Mouse (Mus musculus) brown adipose tissue, adult 24 weeks (tissue): Measurements from ENCODE around the gene Meox1. TPM values are rescaled to one million over a fixed set of nuclear protein-coding genes. Genes with fewer than 3 reads are reported as not detected.
A peak's percentile ranks its signal among the peaks of the same experiment; 100 is the strongest.

Experiments used
- H3K27ac ChIP-seq: fragments of 200-500 bp; replicated peaks from 2 replicates; pipeline ENCODE4 v1.5.1; 2012; ENCODE audit warnings: low read depth, mild to moderate bottlenecking, low read length
- H3K4me1 ChIP-seq: fragments of 200-500 bp; 2 replicates; pipeline ENCODE4 v1.6.1; 2012; ENCODE audit warnings: low read length, mixed read lengths; ENCODE audit not compliant: control insufficient read depth, insufficient read depth, insufficient read length
- H3K4me3 ChIP-seq: fragments of 200-500 bp; 2 replicates; pipeline ENCODE4 v1.5.1; 2012; ENCODE audit warnings: low read depth, mild to moderate bottlenecking, low read length, moderate library complexity; ENCODE audit not compliant: insufficient read depth
- polyA plus RNA-seq: library from polyadenylated mRNA; stranded (reverse); fragments of >200 nt; gene quantifications from 2 replicates; pipeline ENCODE4 v1.2.4, GENCODE M21; 2012; ENCODE audit not compliant: missing spikeins, insufficient read depth, insufficient read length

Gene Meox1
- polyA plus RNA-seq, 1 experiment, result 3.8 TPM

DNA sequence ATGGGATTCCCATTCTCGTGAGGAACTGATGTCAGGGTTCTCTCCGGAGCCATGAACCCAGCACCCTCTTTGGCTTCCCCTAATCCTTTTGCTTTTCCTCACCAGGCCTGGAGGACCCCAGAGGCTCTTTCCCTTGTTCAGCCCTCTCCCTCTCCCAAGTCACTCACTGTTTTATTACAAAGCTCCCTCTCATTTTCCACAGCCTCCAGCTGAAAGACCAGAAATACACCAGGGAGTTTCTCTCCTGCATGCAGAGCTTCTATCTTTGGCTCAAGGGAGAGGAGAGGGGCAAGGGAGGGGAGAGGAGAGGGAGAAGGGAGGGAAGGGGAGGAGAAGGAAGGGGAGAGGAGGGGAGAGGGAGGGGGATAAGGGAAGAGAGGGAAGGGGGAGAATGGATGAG, 10.3 kb downstream of the Meox1 start:
- Histone ChIP-seq H3K4me1 (peaks cover 22% of the 10 kb centered on the region), H3K27ac (no peak overlapping the region), H3K4me3 (no peak overlapping the region)

DNA sequence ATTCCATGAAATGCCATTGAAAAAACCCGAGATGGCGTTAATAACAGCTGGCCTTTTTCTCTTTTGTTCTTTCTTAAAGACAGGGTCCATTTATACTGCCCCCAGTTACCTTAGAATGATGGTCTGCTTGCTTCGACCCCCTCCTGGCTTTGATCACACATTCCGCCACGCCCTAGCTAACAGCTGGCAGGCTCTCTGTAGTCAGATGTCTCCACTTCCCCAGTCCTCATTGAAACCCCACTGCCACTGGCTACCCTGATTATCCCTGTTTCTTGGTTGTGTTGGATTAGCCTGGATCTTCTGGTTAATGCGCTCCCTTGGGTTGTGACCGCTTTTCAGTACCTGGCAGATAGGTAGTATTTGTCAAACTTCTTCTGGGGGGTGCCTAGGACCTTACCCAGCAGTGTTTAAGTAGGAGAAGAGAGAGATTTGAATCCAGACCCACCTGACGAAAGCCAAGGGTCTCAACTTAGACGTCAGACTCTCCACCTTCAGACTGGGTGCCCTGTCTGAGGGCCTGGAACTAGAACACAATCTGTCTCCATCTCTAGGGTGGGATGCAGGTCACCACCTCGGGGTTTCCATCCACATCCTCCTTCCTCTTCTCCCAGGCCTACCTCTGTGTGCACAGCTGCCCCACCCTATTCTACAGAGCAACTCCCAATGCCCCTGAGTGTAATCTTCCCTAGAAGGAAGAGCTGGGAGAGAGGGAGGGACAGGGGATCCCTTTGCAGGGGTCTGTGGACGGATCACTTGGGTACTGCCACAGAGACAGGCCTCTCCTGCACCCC, 11.5 kb downstream of the Meox1 start:
- peak overlapping the region; percentile 85 for H3K27ac ChIP-seq
- no peak overlapping the region for H3K4me3 ChIP-seq
- peaks cover 22% of the 10 kb centered on the region for H3K4me1 ChIP-seq

DNA sequence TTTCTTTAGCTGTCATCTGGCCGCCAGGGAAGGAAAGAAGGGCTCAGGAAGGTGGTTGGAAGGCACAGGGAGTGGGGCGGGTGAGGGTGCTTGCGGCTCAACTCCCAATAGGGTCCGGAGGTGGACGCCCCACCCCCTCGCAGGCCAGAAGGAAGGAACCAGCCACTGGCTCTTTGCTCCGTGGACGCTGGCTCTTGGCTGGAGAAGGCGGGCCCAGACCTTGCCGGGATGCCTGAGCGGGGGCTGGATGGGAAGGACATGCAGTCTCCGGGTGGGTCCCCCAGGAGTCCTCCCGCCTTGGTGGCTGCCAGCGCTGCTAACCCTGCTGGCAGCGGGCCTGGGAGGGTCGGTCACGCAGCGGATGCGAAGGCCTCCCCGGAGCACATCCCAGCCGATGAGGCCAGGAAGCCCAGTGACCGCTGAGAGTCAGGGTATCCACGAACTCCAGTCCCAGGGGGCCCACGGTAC, 12.5 kb downstream of the Meox1 start:
- Histone ChIP-seq H3K4me3 (peak overlapping the region; percentile 26), H3K4me1 (peaks cover 22% of the 10 kb centered on the region), H3K27ac (peak overlapping the region; percentile 89)

DNA sequence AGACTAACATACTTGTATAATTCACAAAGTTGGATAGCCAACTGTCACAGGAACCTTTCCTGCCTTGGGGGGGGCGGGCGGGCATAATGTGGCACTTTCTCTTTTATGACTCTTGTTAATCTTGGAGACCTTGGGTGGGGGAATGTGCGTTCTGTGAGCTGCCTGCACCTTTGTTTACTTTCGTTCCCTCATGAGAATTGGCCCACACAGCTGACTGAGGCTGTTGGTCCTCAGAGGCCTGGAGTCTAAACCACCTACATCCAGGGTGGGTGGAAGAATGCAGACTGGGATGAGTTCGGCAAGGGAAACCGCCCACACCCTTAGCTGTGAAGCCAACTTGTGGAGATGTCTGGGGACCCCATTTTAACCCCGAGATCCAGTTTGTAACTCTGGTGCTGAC, 13.0 kb downstream of the Meox1 start:
- Histone ChIP-seq H3K4me3 (peak overlapping the region; percentile 26), H3K27ac (peak overlapping the region; percentile 89), H3K4me1 (peaks cover 17% of the 10 kb centered on the region)

DNA sequence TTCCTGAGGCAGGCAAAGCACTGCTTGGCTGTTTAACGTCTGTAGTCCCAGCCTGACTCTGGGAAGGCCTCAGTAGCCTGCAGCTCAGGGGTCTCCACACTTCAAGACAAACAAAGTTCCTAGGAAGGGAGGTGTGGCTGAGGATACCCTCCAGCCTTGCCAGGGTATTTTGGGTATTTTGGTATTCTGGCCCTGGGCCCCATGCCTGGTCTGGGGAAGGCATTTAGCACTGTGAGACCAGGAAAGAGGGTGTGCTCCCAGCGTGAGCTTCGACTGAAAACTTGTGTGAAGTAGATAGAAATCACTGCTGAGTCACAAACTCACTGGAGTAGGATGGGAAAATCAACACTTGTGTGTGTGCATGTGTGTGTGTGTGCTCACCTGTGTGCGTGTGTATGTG, 14.5 kb downstream of the Meox1 start:
- Histone ChIP-seq H3K4me1 (peaks cover 13% of the 10 kb centered on the region), H3K27ac (no peak overlapping the region), H3K4me3 (no peak overlapping the region)

DNA sequence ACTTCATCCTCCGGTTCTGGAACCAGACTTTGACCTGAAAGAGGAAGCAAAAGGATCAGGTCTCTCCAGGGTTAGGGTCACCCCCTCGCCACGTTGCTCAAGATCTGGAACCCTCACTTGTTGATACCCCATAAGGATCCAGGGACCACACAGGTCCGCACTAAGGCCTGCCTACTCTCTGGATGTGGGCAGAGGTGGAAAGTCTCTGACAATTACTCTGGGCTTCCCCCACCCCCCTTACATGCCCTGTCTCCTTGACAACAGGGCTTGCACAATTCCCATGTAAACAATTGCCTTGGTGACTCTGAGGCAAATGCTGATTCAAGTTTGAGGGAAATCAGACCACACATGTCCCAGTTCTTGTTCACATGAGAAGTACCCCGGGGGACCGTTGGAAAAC, 15.5 kb downstream of the Meox1 start:
- Histone ChIP-seq H3K4me3 (no peak overlapping the region), H3K27ac (no peak overlapping the region), H3K4me1 (peaks cover 19% of the 10 kb centered on the region)

DNA sequence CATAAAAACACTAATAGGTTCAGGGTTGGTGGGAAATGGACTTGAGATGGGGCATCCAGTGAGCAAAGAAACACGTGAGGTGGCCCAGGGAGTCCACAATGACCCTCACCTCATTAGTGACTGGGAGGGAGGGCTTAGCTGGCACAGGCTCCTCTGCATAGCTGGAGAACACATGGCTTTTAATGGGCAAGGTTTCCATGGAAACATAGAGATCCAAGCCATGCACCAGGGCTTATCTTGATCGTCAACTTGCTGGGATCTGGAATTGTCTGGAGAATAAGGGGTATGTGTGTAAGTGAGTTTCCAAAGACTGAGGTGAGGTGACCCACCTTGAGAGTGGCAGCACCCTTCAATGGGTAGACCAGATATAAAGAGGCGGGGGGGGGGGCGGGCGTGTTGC, 19.2 kb downstream of the Meox1 start:
- no peak overlapping the region for H3K4me3 ChIP-seq
- peaks cover 14% of the 10 kb centered on the region for H3K4me1 ChIP-seq
- no peak overlapping the region for H3K27ac ChIP-seq

DNA sequence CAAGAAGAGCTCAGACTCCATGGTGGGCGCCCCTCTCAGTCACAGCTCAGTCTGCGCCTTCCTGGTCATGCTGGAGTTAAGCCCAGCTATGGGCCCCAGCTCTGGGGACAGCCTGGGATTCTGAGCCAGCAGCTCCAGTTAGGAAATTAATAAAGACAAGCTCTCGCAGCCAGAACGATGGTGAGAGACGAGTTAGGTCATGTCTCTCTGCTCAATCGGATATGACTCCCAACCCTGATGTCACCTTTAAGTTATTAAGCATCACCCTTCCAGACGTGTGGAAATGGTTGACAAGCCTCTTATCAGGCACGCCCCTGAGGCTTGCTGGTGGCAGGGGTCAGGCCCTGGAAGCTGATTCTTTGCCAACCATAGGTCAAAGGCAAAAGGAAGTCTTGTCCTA, 20.3 kb downstream of the Meox1 start:
- Histone ChIP-seq H3K4me1 (peaks cover 14% of the 10 kb centered on the region), H3K4me3 (no peak overlapping the region), H3K27ac (no peak overlapping the region)

DNA sequence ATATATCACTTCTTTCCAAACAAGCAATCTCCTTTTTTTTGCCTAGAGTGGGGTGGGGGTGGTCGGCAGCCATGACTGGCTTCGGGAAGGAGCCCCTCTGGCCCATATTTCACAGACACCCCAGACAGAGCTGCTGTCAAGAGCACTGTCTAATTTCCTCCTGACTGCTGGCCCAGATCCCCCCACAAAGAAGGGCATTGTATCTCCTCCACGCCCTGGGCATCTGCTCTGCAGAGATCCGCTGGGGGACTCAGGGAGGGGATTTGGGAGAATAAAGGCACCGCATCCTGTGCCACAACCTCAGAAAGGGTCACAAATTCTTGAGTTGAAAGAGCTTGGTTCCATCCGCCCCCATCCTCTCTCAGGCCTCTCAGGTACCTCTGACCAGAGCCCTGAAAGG, 22.7 kb downstream of the Meox1 start:
- H3K4me1 ChIP-seq, result peaks cover 14% of the 10 kb centered on the region
- no peak overlapping the region for H3K27ac ChIP-seq

DNA sequence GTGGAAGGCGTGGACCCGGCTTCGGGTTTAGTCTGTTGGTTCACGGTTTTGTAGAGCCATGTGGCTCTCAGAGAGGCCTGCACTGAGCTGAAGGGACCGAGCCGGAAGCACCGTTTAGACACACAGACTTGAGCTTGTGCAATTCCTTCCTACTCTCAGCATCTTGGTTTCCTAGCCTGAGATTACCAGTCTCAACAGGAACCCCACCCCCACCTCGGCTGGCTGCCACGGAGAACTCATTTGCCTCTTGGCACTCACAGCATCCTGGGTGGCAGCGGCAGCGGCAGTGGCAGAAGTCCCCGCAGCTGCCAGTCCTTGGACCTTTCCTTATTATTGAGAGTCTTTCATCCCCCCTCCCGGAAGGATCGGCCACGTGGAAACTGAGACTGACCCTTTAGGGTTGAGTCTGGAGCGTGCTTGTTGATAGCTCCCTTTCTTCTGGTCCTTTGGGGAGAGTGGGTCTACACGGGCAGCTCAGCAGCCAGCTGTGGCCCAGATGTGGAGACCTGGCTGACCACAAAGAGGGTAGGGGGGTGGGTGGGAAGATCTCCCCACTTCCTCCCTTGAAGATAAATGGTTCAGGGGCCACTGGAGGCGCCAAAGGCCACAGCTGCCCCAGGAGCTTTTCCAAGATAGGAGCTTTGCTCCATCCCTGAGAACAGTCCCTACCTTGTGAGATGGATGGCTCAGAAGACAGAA, 24.0 kb downstream of the Meox1 start:
- H3K27ac ChIP-seq, result no peak overlapping the region
- peaks cover 14% of the 10 kb centered on the region for H3K4me1 ChIP-seq
- H3K4me3 ChIP-seq, result no peak overlapping the region

More for the DNA sequence above, 22.7 kb downstream of the Meox1 start:
- no peak overlapping the region for H3K4me3 ChIP-seq

DNA sequence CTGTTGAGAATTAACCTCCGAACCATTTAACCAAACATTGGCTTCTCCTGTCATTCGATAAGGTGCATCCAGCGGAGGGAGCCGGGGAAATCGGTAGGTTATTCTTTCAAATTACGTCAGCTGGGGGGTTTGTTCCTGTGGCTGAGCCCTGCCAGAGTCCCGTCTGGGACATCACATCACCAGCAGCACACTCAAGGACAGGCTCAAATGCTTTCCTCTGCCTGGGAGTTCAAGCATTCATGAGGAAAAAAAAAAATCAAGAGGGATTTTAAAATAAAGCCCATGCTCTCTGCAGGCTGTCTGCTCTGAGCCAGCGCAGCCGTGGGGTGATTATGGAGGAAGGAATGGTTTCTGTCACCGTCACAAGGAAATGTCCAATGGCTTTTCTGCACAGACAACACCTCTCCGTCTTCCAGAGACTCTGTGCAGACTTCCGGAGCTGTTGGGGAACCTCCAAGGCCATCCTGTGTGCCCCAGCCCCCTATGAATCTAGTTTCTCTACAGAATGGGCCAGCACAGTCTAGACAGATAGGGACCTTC, 26.6 kb downstream of the Meox1 start:
- Histone ChIP-seq H3K4me1 (peaks cover 6% of the 10 kb centered on the region), H3K4me3 (no peak overlapping the region), H3K27ac (no peak overlapping the region)

DNA sequence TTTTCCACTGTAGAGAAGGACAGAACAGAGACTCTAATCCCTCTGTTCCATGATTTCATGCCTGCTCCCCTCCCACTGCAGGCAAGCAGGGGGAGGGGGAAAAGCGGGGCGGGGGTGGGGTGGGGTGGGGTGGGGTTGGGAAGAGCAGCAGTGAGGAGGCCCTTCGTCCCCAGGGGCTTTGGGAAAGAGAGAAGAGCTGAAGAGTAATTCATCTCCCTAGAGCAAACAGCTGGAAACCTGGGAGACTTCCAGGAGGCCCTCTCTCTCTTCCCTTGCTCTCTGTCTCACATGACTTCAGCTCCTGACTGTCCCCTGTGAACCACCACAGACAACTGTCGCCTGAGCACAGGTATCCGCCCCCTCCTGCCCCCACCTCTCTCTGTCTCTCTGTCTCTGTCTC, 35.4 kb downstream of the Meox1 start:
- no peak overlapping the region for H3K27ac ChIP-seq
- no peak overlapping the region for H3K4me3 ChIP-seq
- peaks cover 2% of the 10 kb centered on the region; the same call in 1 of the 2 replicates for H3K4me1 ChIP-seq

DNA sequence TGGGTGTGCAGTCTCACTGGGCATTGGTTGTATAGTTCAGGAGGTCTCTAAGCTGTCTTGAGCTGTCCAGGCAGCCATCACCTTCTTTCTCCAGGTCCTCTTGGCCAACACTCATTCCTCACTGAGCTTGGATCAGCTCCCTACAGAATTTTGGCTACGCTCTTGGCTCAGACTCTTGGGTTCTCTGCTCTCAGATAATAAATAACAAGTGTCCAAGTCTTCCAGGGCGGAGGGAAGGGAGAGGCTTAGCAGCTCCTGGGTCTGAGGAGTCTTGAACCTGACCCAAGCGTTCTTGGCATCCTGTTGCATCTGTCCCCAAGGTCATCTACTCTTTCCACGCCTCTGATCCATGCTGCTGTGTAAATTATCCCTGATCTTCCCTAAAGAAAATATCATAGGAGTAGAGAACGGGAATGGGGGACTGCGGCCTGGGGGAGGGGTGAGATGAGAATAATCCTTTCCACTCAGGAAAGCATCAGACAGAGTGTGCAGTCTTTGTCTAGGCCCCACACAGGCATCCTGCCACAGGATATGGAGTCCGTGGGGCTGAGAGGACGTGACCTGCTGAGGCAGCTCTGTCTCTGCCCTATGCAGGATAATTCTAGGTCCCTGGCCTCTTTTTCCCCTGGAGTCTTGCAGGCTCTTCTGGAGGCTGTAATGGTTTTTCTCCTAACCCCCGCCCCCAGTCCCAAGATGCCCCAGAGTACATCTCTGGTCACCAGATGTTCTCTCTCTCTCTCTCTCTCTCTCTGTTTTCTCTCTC, 38.0 kb downstream of the Meox1 start:
- H3K4me1 ChIP-seq, result peaks cover 4% of the 10 kb centered on the region
- H3K27ac ChIP-seq, result peak overlapping the region; percentile 17; the same call in 1 of the 2 replicates
- no peak overlapping the region for H3K4me3 ChIP-seq

DNA sequence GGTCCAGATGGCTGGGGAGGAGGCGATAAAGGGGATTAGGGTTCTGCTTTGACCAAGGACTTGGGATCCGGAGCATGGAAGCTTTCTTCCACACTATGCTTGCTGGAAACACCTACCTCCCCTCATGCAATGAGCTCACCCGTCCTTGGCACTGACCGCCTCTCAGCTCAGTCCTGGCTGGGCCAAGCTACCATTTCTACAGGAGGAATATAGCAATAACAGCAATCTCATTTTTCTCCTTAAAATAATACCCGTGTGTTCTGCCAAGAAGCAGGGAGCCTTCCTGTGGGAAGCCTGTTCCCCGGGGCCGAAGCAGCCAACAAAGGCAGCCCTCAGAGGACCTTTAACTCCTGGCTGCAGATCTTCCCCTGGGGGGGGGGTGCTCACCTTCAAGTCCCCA, 43.1 kb downstream of the Meox1 start:
- Histone ChIP-seq H3K4me1 (peaks cover 20% of the 10 kb centered on the region), H3K4me3 (no peak overlapping the region), H3K27ac (peak overlapping the region; percentile 35; the same call in 1 of the 2 replicates)

DNA sequence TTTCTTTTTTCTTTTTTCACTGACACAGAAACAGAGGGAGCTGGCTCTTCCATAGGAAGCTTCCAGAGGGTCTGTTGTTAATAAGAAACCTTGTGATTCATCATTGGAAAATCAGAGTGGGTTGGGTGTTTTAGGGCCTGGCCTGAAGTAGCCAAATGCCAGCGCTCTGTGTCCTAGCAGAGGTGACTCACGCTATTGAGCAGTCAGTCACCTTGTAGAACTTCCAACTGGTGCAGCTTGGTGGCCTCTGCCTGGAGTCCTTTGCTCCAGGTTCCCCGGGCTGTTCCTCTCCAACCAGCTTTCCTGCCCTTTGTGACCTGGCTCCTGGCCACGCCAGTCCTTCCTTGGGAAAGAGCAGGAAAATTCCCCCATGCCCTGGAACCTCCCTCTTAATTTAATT, 44.9 kb downstream of the Meox1 start:
- H3K27ac ChIP-seq, result 0 out of 2 replicates have a peak overlapping the region, but pooled peaks have one; percentile 1
- H3K4me1 ChIP-seq, result peaks cover 18% of the 10 kb centered on the region
- H3K4me3 ChIP-seq, result no peak overlapping the region
